Mouse (Mus musculus): ENCODE data around the gene Edar.
A peak's percentile ranks its signal among the peaks of the same experiment; 100 is the strongest.

Gene Edar

GRCm38 (mm10) chr10:58651270-58652042 is 24.0 kb downstream of the Edar start:
- no peak for DNase-seq (ENCODE audit: low spot score in 2 of 2)

GRCm38 (mm10) chr10:58648787-58649186 is 26.7 kb downstream of the Edar start:
- DNase-seq (ENCODE audit: low spot score in 2 of 2): no peak

GRCm38 (mm10) chr10:58644671-58645070 is 30.8 kb downstream of the Edar start:
- no peak for DNase-seq (ENCODE audit: low spot score in 2 of 2)

- DNase-seq (ENCODE audit: low spot score in 2 of 2): no peak
Measured at GRCm38 (mm10) chr10:58644194-58644593, 31.3 kb downstream of the Edar start.

- DNase-seq (ENCODE audit: low spot score in 2 of 2): no peak
Measured at GRCm38 (mm10) chr10:58643001-58643400, 32.5 kb downstream of the Edar start.

GRCm38 (mm10) chr10:58641631-58642030 is 33.8 kb downstream of the Edar start:
- DNase-seq (ENCODE audit: low spot score in 2 of 2): no peak

GRCm38 (mm10) chr10:58640446-58641400 is 34.7 kb downstream of the Edar start:
- no peak for DNase-seq (ENCODE audit: low spot score in 2 of 2)

- no peak for DNase-seq (ENCODE audit: low spot score in 2 of 2)
Measured at GRCm38 (mm10) chr10:58639291-58639690, 36.2 kb downstream of the Edar start.

- DNase-seq (ENCODE audit: low spot score in 2 of 2): no peak
Measured at GRCm38 (mm10) chr10:58636431-58637080, 38.9 kb downstream of the Edar start.

- no peak for DNase-seq (ENCODE audit: low spot score in 2 of 2)
Measured at GRCm38 (mm10) chr10:58633507-58633906, 41.9 kb downstream of the Edar start.

GRCm38 (mm10) chr10:58627569-58627968 is 47.9 kb downstream of the Edar start:
- no peak for DNase-seq (ENCODE audit: low spot score in 2 of 2)

- DNase-seq (ENCODE audit: low spot score in 2 of 2): no peak
Measured at GRCm38 (mm10) chr10:58624848-58625711, 50.4 kb downstream of the Edar start.

- DNase-seq (ENCODE audit: low spot score in 2 of 2): no peak
Measured at GRCm38 (mm10) chr10:58619266-58619665, 56.2 kb downstream of the Edar start.

GRCm38 (mm10) chr10:58618501-58619216 is 56.8 kb downstream of the Edar start:
- DNase-seq (ENCODE audit: low spot score in 2 of 2): no peak

- DNase-seq (ENCODE audit: low spot score in 2 of 2): no peak
Measured at GRCm38 (mm10) chr10:58616565-58616964, 58.9 kb downstream of the Edar start.

GRCm38 (mm10) chr10:58614601-58615000 is 60.9 kb downstream of the Edar start:
- DNase-seq (ENCODE audit: low spot score in 2 of 2): no peak

GRCm38 (mm10) chr10:58610484-58611261 is 64.8 kb downstream of the Edar start:
- peak; percentile 31 to 50 for DNase-seq (ENCODE audit: low spot score in 2 of 2)

GRCm38 (mm10) chr10:58608858-58609257 is 66.6 kb downstream of the Edar start:
- no peak for DNase-seq (ENCODE audit: low spot score in 2 of 2)

GRCm38 (mm10) chr10:58606356-58606755 is 69.1 kb downstream of the Edar start:
- no peak for DNase-seq (ENCODE audit: low spot score in 2 of 2)

- DNase-seq (ENCODE audit: low spot score in 2 of 2): peak; percentile 70
Measured at GRCm38 (mm10) chr10:58604779-58605178, 70.7 kb downstream of the Edar start.
